Mouse (Mus musculus) G1E (cell line): Measurements from ENCODE around the gene Ppara. TPM values are rescaled to one million over a fixed set of nuclear protein-coding genes. Genes with fewer than 3 reads are reported as not detected.

Source experiments
- ATAC-seq: 2 replicates; pipeline ENCODE4 v1.8.0; 2016; ENCODE audit warnings: mild to moderate bottlenecking; ENCODE audit not compliant: insufficient number of reproducible peaks, poor library complexity, low FRiP score, severe bottlenecking; ENCODE audit errors: extremely low read depth
- DNase-seq: peaks from one replicate; pipeline ENCODE4 v3.0.0; 2012; ENCODE audit warnings: low spot score
- H3K27me3 ChIP-seq: 2 replicates; pipeline ENCODE4 v1.6.1; 2012; ENCODE audit warnings: mild to moderate bottlenecking, low read length, inconsistent platforms; ENCODE audit not compliant: insufficient read depth
- H3K36me3 ChIP-seq: replicated peaks from 2 replicates; pipeline ENCODE3; 2012; ENCODE audit warnings: mild to moderate bottlenecking, inconsistent platforms
- H3K4me1 ChIP-seq: 2 replicates; pipeline ENCODE4 v1.6.1; 2012; ENCODE audit warnings: low read depth, low read length, inconsistent platforms, mixed read lengths; ENCODE audit not compliant: insufficient read depth
- H3K4me3 ChIP-seq: 2 replicates; pipeline ENCODE4 v1.5.1; 2012; ENCODE audit warnings: low read depth, mild to moderate bottlenecking, inconsistent platforms, low read length, moderate library complexity, mixed read lengths
- H3K9me3 ChIP-seq: replicated peaks from 2 replicates; pipeline ENCODE4 v1.6.1; 2012; ENCODE audit warnings: inconsistent platforms
- CTCF ChIP-seq: IDR thresholded peaks from 2 replicates; pipeline ENCODE4 v1.5.1; 2012; ENCODE audit warnings: low read depth, low read length, inconsistent platforms, mixed read lengths
- GATA1 ChIP-seq: IDR thresholded peaks from 2 replicates; pipeline ENCODE4 v1.6.1; 2012; ENCODE audit warnings: borderline replicate concordance, low read length, inconsistent platforms, mixed read lengths
- GATA2 ChIP-seq: IDR thresholded peaks from 2 replicates; pipeline ENCODE4 v1.6.1; 2012; ENCODE audit warnings: low read depth, low read length, inconsistent platforms, borderline replicate concordance
- POLR2AphosphoS5 ChIP-seq: IDR thresholded peaks from 2 replicates; pipeline ENCODE4 v1.6.1; 2012; ENCODE audit warnings: low read depth, low read length, inconsistent platforms; ENCODE audit not compliant: insufficient replicate concordance
- TAL1 ChIP-seq: conservative IDR thresholded peaks from 2 replicates; pipeline ENCODE4 v1.6.1; 2012; ENCODE audit warnings: low read depth, low read length, inconsistent platforms, mixed read lengths
- polyA plus RNA-seq: library from polyadenylated mRNA; stranded (reverse); fragments of >175 nt; gene quantifications from 2 replicates; pipeline ENCODE4 v1.2.3, GENCODE M21; 2012
- total RNA-seq, 2 experiments: library from RNA; stranded (forward) in 1 of 2; stranded (reverse) in 1 of 2; fragments of 200-1000 nt in 1 of 2; fragments of >200 nt in 1 of 2; fragmentation: Nextera tagmentation in 1 of 2; gene quantifications; 2 replicates each; pipeline ENCODE4 v1.2.3; 2014 to 2017

The Ppara gene
- total and polyA plus RNA-seq, 3 experiments, result 0.11 TPM; not detected in 2

- peaks cover 7% of the 10 kb centered on the region; the same call in 1 of the 2 replicates for H3K4me1 ChIP-seq
- H3K27me3 ChIP-seq, result peaks cover 11% of the 10 kb centered on the region; the same call in 1 of the 2 replicates
- H3K4me3 ChIP-seq, result no peak overlapping the region
- TF ChIP-seq CTCF, result no peak
- TF ChIP-seq GATA2, result no peak
- no peak for TF ChIP-seq GATA1
- no peak for TF ChIP-seq POLR2AphosphoS5
- TF ChIP-seq TAL1, result no peak
- ATAC-seq (no peak), DNase-seq (no peak)
- no peaks in the 10 kb centered on the region for H3K36me3 ChIP-seq
- H3K9me3 ChIP-seq, result no peaks in the 10 kb centered on the region
Observed at GRCm38 (mm10) chr15:85710641-85711580, 23.9 kb upstream of the Ppara start.

- Histone ChIP-seq H3K4me1 (peaks cover 10% of the 10 kb centered on the region; the same call in 1 of the 2 replicates), H3K27me3 (peaks cover 15% of the 10 kb centered on the region), H3K9me3 (no peaks in the 10 kb centered on the region), H3K4me3 (no peak overlapping the region), H3K36me3 (no peaks in the 10 kb centered on the region)
- ATAC-seq (no peak), DNase-seq (no peak)
- TF ChIP-seq CTCF (peak; percentile 27; the same call in 1 of the 2 replicates), GATA1 (no peak), GATA2 (no peak), POLR2AphosphoS5 (no peak), TAL1 (no peak)
Observed at GRCm38 (mm10) chr15:85712565-85713168, 22.1 kb upstream of the Ppara start.

- no peaks in the 10 kb centered on the region for H3K36me3 ChIP-seq
- TF ChIP-seq GATA1 (no peak), POLR2AphosphoS5 (no peak), GATA2 (no peak), CTCF (no peak), TAL1 (no peak)
- no peaks in the 10 kb centered on the region for H3K9me3 ChIP-seq
- DNase-seq, result no peak
- no peak overlapping the region for H3K4me3 ChIP-seq
- ATAC-seq, result no peak
- H3K27me3 ChIP-seq, result peaks cover 18% of the 10 kb centered on the region
- peaks cover 10% of the 10 kb centered on the region; the same call in 1 of the 2 replicates for H3K4me1 ChIP-seq
Observed at GRCm38 (mm10) chr15:85713417-85713816, 21.4 kb upstream of the Ppara start.

- TF ChIP-seq GATA1 (no peak), CTCF (no peak), TAL1 (no peak), POLR2AphosphoS5 (no peak), GATA2 (no peak)
- DNase-seq, result no peak
- ATAC-seq, result no peak
- H3K4me1 ChIP-seq, result peaks cover 10% of the 10 kb centered on the region; the same call in 1 of the 2 replicates
- H3K27me3 ChIP-seq, result peaks cover 18% of the 10 kb centered on the region
- no peaks in the 10 kb centered on the region for H3K9me3 ChIP-seq
- no peak overlapping the region for H3K4me3 ChIP-seq
- H3K36me3 ChIP-seq, result no peaks in the 10 kb centered on the region
Observed at GRCm38 (mm10) chr15:85715059-85715458, 19.7 kb upstream of the Ppara start.

GRCm38 (mm10) chr15:85716045-85716444, 18.7 kb upstream of the Ppara start:
- ATAC-seq, result peak; percentile 62

GRCm38 (mm10) chr15:85716591-85716990, 18.2 kb upstream of the Ppara start:
- DNase-seq (no peak), ATAC-seq (no peak)
- TF ChIP-seq GATA2, result no peak
- TF ChIP-seq TAL1, result no peak
- TF ChIP-seq CTCF, result no peak
- no peak for TF ChIP-seq GATA1
- no peak for TF ChIP-seq POLR2AphosphoS5
- H3K4me1 ChIP-seq, result peaks cover 7% of the 10 kb centered on the region; the same call in 1 of the 2 replicates
- H3K36me3 ChIP-seq, result no peaks in the 10 kb centered on the region
- H3K9me3 ChIP-seq, result no peaks in the 10 kb centered on the region
- peaks cover 19% of the 10 kb centered on the region for H3K27me3 ChIP-seq
- no peak overlapping the region for H3K4me3 ChIP-seq

More at GRCm38 (mm10) chr15:85716045-85716444, 18.7 kb upstream of the Ppara start:
- peaks cover 7% of the 10 kb centered on the region; the same call in 1 of the 2 replicates for H3K4me1 ChIP-seq
- H3K4me3 ChIP-seq, result no peak overlapping the region
- no peaks in the 10 kb centered on the region for H3K36me3 ChIP-seq
- TF ChIP-seq POLR2AphosphoS5 (no peak), CTCF (peak; percentile 66)
- peaks cover 23% of the 10 kb centered on the region for H3K27me3 ChIP-seq
- no peaks in the 10 kb centered on the region for H3K9me3 ChIP-seq
- peak; percentile 71 for DNase-seq
